Mouse (Mus musculus): Measurements from ENCODE around the gene Setd4. TPM values are rescaled to one million over a fixed set of nuclear protein-coding genes. Genes with fewer than 3 reads are reported as not detected.
"Not testable (repeated sequence)": the region's sequence is repeated elsewhere in the genome, so short reads cannot be mapped to it uniquely, and the experiment has no call there.

Setd4 gene
- total RNA-seq (2018; cell fraction: chromatin; rRNA removed): 10 to 100 TPM in 19 of 26 experiments, 1 to 10 TPM in 7; 5.5 to 49.6 (median 16.9) TPM
- 1 to 10 TPM in 25 of 26 experiments, under 1 TPM in 1; 0.86 to 4.8 (median 2.1) TPM for total RNA-seq (2018; cell fraction: cytosol; rRNA removed)
- total RNA-seq (2018; cell fraction: nucleus; rRNA removed): 10 to 100 TPM in 12 of 26 experiments, 1 to 10 TPM in 14; 2.1 to 20.8 (median 8.7) TPM
- polyA plus RNA-seq (2018): 1.0 to 4.7 TPM (median 2.2 TPM) in 3 replicates

GRCm38 (mm10) chr16:93603439-93604212 is at the start of gene Setd4:
Gene Setd4 (minus strand): TSS chr16:93604063.
- under 1% methylated on average over 55 of the region's 55 CpGs for WGBS (ENCODE audit: missing documents)
- peak within 1 kb of the TSS; percentile 66 for H3K27ac ChIP-seq

GRCm38 (mm10) chr16:93648441-93649183 is 44.7 kb upstream of the Setd4 start:
- WGBS (ENCODE audit: missing documents): 75% methylated on average over 5 of the region's 5 CpGs

More at GRCm38 (mm10) chr16:93603439-93604212, at the start of gene Setd4:
- peak within 1 kb of the TSS; percentile 40 for H3K4me3 ChIP-seq (ENCODE audit: inconsistent target)
- no peaks in the 10 kb centered on the region for H3K79me2 ChIP-seq (ENCODE audit: inconsistent target)
- no peaks in the 10 kb centered on the region for H3K36me3 ChIP-seq (ENCODE audit: inconsistent target)

GRCm38 (mm10) chr16:93644006-93644405 is 40.1 kb upstream of the Setd4 start:
- H3K4me3 ChIP-seq (ENCODE audit: inconsistent target): no peak overlapping the region
- 5% methylated on average over 4 of the region's 4 CpGs for WGBS (ENCODE audit: missing documents)
- H3K27ac ChIP-seq: no peak overlapping the region
- H3K36me3 ChIP-seq (ENCODE audit: inconsistent target): no peaks in the 10 kb centered on the region
- H3K79me2 ChIP-seq (ENCODE audit: inconsistent target): no peaks in the 10 kb centered on the region

More at GRCm38 (mm10) chr16:93648441-93649183, 44.7 kb upstream of the Setd4 start:
- H3K27ac ChIP-seq: no peak overlapping the region
- no peaks in the 10 kb centered on the region for H3K79me2 ChIP-seq (ENCODE audit: inconsistent target)
- H3K36me3 ChIP-seq (ENCODE audit: inconsistent target): no peaks in the 10 kb centered on the region
- no peak overlapping the region for H3K4me3 ChIP-seq (ENCODE audit: inconsistent target)

GRCm38 (mm10) chr16:93627761-93628400 is 24.0 kb upstream of the Setd4 start, which contains the start of gene Gm5678:
Gene Gm5678 (plus strand): TSS chr16:93628097.
- no peak within 1 kb of the TSS for H3K4me3 ChIP-seq (ENCODE audit: inconsistent target)
- H3K79me2 ChIP-seq (ENCODE audit: inconsistent target): no peaks in the 10 kb centered on the region
- no peaks in the 10 kb centered on the region for H3K36me3 ChIP-seq (ENCODE audit: inconsistent target)
- WGBS (ENCODE audit: missing documents): 90% methylated on average over 23 of the region's 23 CpGs
- no peak within 1 kb of the TSS for H3K27ac ChIP-seq

- Histone ChIP-seq H3K36me3 (ENCODE audit: inconsistent target) (no peaks in the 10 kb centered on the region), H3K4me3 (ENCODE audit: inconsistent target) (no peak overlapping the region), H3K79me2 (ENCODE audit: inconsistent target) (no peaks in the 10 kb centered on the region), H3K27ac (no peak overlapping the region)
- WGBS (ENCODE audit: missing documents): 5% methylated on average over 1 of the region's 1 CpGs
Measured at GRCm38 (mm10) chr16:93626745-93627144, 22.9 kb upstream of the Setd4 start.

- H3K79me2 ChIP-seq (ENCODE audit: inconsistent target): no peaks in the 10 kb centered on the region
- WGBS (ENCODE audit: missing documents): 91% methylated on average over 4 of the region's 4 CpGs
Measured at GRCm38 (mm10) chr16:93624671-93625070, 20.8 kb upstream of the Setd4 start.

GRCm38 (mm10) chr16:93623759-93624158 is 19.9 kb upstream of the Setd4 start:
- H3K4me3 ChIP-seq (ENCODE audit: inconsistent target); H3K27ac ChIP-seq; H3K36me3 ChIP-seq (ENCODE audit: inconsistent target); H3K79me2 ChIP-seq (ENCODE audit: inconsistent target): not testable (repeated sequence)
- WGBS (ENCODE audit: missing documents): 100% methylated on average over 3 of the region's 4 CpGs

More at GRCm38 (mm10) chr16:93624671-93625070, 20.8 kb upstream of the Setd4 start:
- H3K36me3 ChIP-seq (ENCODE audit: inconsistent target): no peaks in the 10 kb centered on the region
- H3K4me3 ChIP-seq (ENCODE audit: inconsistent target): no peak overlapping the region
- H3K27ac ChIP-seq: no peak overlapping the region

GRCm38 (mm10) chr16:93615118-93615870 is 11.4 kb upstream of the Setd4 start:
- no peak overlapping the region for H3K4me3 ChIP-seq (ENCODE audit: inconsistent target)
- 49% methylated on average over 5 of the region's 5 CpGs for WGBS (ENCODE audit: missing documents)
- H3K27ac ChIP-seq: no peak overlapping the region
- H3K79me2 ChIP-seq (ENCODE audit: inconsistent target): no peaks in the 10 kb centered on the region
- no peaks in the 10 kb centered on the region for H3K36me3 ChIP-seq (ENCODE audit: inconsistent target)

GRCm38 (mm10) chr16:93610961-93611360 is 7.1 kb upstream of the Setd4 start:
- H3K36me3 ChIP-seq (ENCODE audit: inconsistent target): no peaks in the 10 kb centered on the region
- H3K79me2 ChIP-seq (ENCODE audit: inconsistent target): no peaks in the 10 kb centered on the region
- WGBS (ENCODE audit: missing documents): 96% methylated on average over 4 of the region's 4 CpGs
- H3K27ac ChIP-seq: no peak overlapping the region
- no peak overlapping the region for H3K4me3 ChIP-seq (ENCODE audit: inconsistent target)

GRCm38 (mm10) chr16:93609796-93610195 is 5.9 kb upstream of the Setd4 start:
- H3K27ac ChIP-seq: no peak overlapping the region
- WGBS (ENCODE audit: missing documents): 90% methylated on average over 4 of the region's 4 CpGs
- no peaks in the 10 kb centered on the region for H3K79me2 ChIP-seq (ENCODE audit: inconsistent target)
- H3K36me3 ChIP-seq (ENCODE audit: inconsistent target): no peaks in the 10 kb centered on the region
- H3K4me3 ChIP-seq (ENCODE audit: inconsistent target): no peak overlapping the region

GRCm38 (mm10) chr16:93608731-93609130 is 4.9 kb upstream of the Setd4 start:
- H3K27ac ChIP-seq: no peak overlapping the region
- no peak overlapping the region for H3K4me3 ChIP-seq (ENCODE audit: inconsistent target)
- H3K36me3 ChIP-seq (ENCODE audit: inconsistent target): no peaks in the 10 kb centered on the region
- H3K79me2 ChIP-seq (ENCODE audit: inconsistent target): no peaks in the 10 kb centered on the region
- WGBS (ENCODE audit: missing documents): 91% methylated on average over 4 of the region's 8 CpGs

GRCm38 (mm10) chr16:93607669-93608101 is 3.8 kb upstream of the Setd4 start:
- no peaks in the 10 kb centered on the region for H3K36me3 ChIP-seq (ENCODE audit: inconsistent target)
- WGBS (ENCODE audit: missing documents): under 1% methylated on average over 30 of the region's 32 CpGs
- no peaks in the 10 kb centered on the region for H3K79me2 ChIP-seq (ENCODE audit: inconsistent target)
- H3K27ac ChIP-seq: 0 out of 2 replicates have a peak overlapping the region, but pooled peaks have one; percentile 15
- peak overlapping the region; percentile 52 for H3K4me3 ChIP-seq (ENCODE audit: inconsistent target)

- WGBS (ENCODE audit: missing documents): 96% methylated on average over 4 of the region's 7 CpGs
- Histone ChIP-seq H3K36me3 (ENCODE audit: inconsistent target) (no peaks in the 10 kb centered on the region), H3K4me3 (ENCODE audit: inconsistent target) (no peak overlapping the region), H3K79me2 (ENCODE audit: inconsistent target) (no peaks in the 10 kb centered on the region), H3K27ac (no peak overlapping the region)
Measured at GRCm38 (mm10) chr16:93606146-93606545, 2.3 kb upstream of the Setd4 start.

GRCm38 (mm10) chr16:93605553-93605952 is 1.7 kb upstream of the Setd4 start, which contains the start of gene Cbr1:
Gene Cbr1 (plus strand): TSS chr16:93605853.
- no peaks in the 10 kb centered on the region for H3K36me3 ChIP-seq (ENCODE audit: inconsistent target)
- H3K79me2 ChIP-seq (ENCODE audit: inconsistent target): no peaks in the 10 kb centered on the region
- no peak within 1 kb of the TSS for H3K27ac ChIP-seq
- no peak within 1 kb of the TSS for H3K4me3 ChIP-seq (ENCODE audit: inconsistent target)
- 80% methylated on average over 4 of the region's 4 CpGs for WGBS (ENCODE audit: missing documents)
